Mouse (Mus musculus) thymus, adult 2 months (tissue): ENCODE measurements around the gene Aloxe3. TPM values are rescaled to one million over a fixed set of nuclear protein-coding genes. Genes with fewer than 3 reads are reported as not detected.

Source experiments
- DNase-seq: peaks from one replicate; pipeline ENCODE4 v3.0.0; 2021
- H3K27ac ChIP-seq: fragments of 200-500 bp; 2 replicates; pipeline ENCODE4 v1.5.1; 2012; ENCODE audit warnings: low read length, control low read depth; ENCODE audit not compliant: control insufficient read depth, insufficient read depth
- H3K27me3 ChIP-seq: fragments of 200-500 bp; 2 replicates; pipeline ENCODE4 v1.6.1; 2012; ENCODE audit warnings: mild to moderate bottlenecking, low read length, moderate library complexity, mixed read lengths; ENCODE audit not compliant: control insufficient read depth, insufficient read depth
- H3K36me3 ChIP-seq: fragments of 200-500 bp; 2 replicates; pipeline ENCODE4 v1.6.1; 2012; ENCODE audit warnings: mild to moderate bottlenecking, low read length, moderate library complexity; ENCODE audit not compliant: control insufficient read depth, insufficient read depth
- H3K4me1 ChIP-seq: fragments of 200-500 bp; replicated peaks from 2 replicates; pipeline ENCODE4 v1.6.1; 2012; ENCODE audit warnings: low read length; ENCODE audit not compliant: control insufficient read depth, insufficient read depth
- H3K4me3 ChIP-seq: fragments of 200-500 bp; 2 replicates; pipeline ENCODE4 v1.5.1; 2012; ENCODE audit warnings: mild to moderate bottlenecking, low read length, control low read depth, moderate library complexity; ENCODE audit not compliant: control insufficient read depth, insufficient read depth
- CTCF ChIP-seq: fragments of 200-500 bp; IDR thresholded peaks from 2 replicates; pipeline ENCODE4 v1.5.1; 2012; ENCODE audit warnings: mild to moderate bottlenecking, control low read depth, low read length, moderate library complexity, borderline replicate concordance; ENCODE audit not compliant: control insufficient read depth, poor library complexity, insufficient read depth; ENCODE audit errors: extremely low read depth
- POLR2A ChIP-seq: fragments of 200-500 bp; IDR thresholded peaks from 2 replicates; pipeline ENCODE4 v1.6.1; 2012; ENCODE audit warnings: mild to moderate bottlenecking, low read length, control low read depth, moderate library complexity; ENCODE audit not compliant: control insufficient read depth, poor library complexity, insufficient read depth; ENCODE audit errors: extremely low read depth
- WGBS: fragments of 180-500 bp; shearing (Covaris S2); methylation state at CpG from one replicate; pipeline ENCODE4 v1.1.7; 2018; 5-methylcytosine and 5-hydroxymethylcytosine counted together
- polyA plus RNA-seq: library from polyadenylated mRNA; depleted of rRNA; stranded (reverse); fragments of >200 nt; gene quantifications from 2 replicates; pipeline ENCODE4 v1.2.3, GENCODE M21; 2012

Aloxe3 gene
- polyA plus RNA-seq, 1 experiment: 2.0 TPM

DNA sequence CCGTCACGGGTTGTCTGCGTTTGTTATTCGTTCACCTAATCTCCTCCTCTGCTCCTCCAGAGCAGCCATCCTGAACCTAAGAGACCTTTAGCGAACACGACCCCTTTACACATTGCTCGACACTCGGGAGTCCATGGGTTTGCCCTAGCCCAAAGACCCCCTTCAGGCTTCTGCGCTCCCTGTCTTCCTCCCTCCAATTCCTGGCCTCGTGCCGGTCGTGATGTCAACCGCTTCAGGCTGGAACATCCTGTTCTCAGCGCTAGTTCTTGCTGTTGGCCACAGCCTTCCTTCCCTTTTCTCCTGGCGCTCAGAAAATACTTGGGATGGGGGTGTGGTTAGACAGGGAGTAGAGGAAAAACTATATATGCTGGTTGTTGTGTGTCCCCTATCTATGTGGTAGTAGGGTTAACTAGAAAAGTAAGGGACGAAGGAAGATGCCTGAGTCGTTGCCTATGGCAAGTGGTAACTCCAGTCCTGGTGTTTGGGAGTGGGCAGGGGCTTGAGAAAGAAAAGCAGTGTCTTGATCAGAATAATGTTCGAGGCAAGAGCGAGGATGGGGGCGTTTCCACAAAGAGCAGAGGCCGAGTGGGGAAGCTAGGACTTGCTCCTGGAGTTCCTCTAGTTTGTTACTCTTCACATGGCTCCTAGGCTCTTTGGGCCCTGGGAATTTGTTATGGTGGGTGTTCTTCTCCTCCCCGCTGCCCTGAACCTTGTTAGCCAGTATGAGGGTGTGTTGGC, 26.4 kb upstream of the Aloxe3 start:
- H3K27me3 ChIP-seq: no peaks in the 10 kb centered on the region
- H3K4me3 ChIP-seq: peak overlapping the region; percentile 51
- 1% methylated on average over 22 of the region's 22 CpGs for WGBS
- peaks cover 21% of the 10 kb centered on the region; the same call in 1 of the 2 replicates for H3K36me3 ChIP-seq
- DNase-seq: no peak
- TF ChIP-seq POLR2A: no peak
- no peak for TF ChIP-seq CTCF
- peaks cover 51% of the 10 kb centered on the region for H3K4me1 ChIP-seq
- H3K27ac ChIP-seq: peak overlapping the region; percentile 76

DNA sequence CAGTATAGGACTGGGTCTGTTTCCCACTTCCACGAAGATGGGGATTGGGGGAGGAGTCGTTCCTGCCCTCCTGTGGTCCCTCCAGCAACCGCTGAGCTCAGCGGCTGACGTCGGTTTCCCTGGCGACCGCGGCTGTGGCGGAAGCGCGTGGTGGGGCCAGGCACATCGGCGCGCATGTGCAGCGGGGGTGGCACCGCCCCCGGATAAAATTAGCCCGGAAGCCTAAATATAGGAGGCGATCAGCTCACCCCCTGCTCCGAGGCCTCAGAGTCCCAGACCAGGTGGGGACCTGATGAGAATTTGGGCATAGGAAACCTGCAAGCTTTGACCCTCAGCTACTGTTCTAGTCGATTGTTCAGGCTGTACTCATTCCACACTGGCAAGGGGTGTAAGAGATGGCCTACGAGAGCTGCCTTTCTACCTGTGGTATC, 25.8 kb upstream of the Aloxe3 start:
- Histone ChIP-seq H3K27ac (peak overlapping the region; percentile 76; the same call in 1 of the 2 replicates), H3K36me3 (peaks cover 25% of the 10 kb centered on the region; the same call in 1 of the 2 replicates), H3K4me3 (peak overlapping the region; percentile 22), H3K4me1 (peaks cover 50% of the 10 kb centered on the region), H3K27me3 (no peaks in the 10 kb centered on the region)
- peak; percentile 91 for DNase-seq
- 1% methylated on average over 23 of the region's 23 CpGs for WGBS
- TF ChIP-seq CTCF (peak; percentile 40; the same call in 1 of the 2 replicates), POLR2A (peak; percentile 51; the same call in 1 of the 2 replicates)

DNA sequence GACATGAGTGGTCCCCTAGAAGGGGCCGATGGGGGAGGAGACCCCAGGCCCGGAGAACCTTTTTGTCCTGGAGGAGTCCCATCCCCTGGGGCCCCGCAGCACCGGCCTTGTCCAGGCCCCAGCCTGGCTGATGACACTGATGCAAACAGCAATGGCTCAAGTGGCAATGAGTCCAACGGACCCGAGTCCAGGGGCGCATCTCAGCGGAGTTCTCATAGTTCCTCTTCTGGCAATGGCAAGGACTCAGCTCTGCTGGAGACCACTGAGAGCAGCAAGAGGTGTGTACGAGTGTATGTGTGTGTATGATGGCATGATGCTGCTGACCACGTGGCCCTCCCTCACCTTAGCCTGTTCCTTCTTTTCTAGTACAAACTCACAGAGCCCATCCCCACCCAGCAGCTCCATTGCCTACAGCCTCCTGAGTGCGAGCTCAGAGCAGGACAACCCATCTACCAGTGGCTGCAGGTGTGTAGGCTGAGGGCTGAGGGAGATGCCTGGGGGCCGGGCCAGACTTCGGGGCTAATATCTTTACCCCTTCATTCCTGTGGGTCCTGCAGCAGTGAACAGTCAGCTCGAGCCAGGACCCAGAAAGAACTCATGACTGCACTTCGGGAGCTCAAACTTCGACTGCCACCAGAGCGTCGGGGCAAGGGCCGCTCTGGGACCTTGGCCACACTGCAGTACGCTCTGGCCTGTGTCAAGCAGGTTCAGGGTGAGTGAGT, 24.9 kb upstream of the Aloxe3 start:
- no peak for DNase-seq
- TF ChIP-seq POLR2A (no peak), CTCF (no peak)
- Histone ChIP-seq H3K4me3 (no peak overlapping the region), H3K4me1 (peaks cover 44% of the 10 kb centered on the region), H3K27ac (no peak overlapping the region), H3K27me3 (no peaks in the 10 kb centered on the region), H3K36me3 (peaks cover 34% of the 10 kb centered on the region)
- WGBS: 81% methylated on average over 20 of the region's 20 CpGs

DNA sequence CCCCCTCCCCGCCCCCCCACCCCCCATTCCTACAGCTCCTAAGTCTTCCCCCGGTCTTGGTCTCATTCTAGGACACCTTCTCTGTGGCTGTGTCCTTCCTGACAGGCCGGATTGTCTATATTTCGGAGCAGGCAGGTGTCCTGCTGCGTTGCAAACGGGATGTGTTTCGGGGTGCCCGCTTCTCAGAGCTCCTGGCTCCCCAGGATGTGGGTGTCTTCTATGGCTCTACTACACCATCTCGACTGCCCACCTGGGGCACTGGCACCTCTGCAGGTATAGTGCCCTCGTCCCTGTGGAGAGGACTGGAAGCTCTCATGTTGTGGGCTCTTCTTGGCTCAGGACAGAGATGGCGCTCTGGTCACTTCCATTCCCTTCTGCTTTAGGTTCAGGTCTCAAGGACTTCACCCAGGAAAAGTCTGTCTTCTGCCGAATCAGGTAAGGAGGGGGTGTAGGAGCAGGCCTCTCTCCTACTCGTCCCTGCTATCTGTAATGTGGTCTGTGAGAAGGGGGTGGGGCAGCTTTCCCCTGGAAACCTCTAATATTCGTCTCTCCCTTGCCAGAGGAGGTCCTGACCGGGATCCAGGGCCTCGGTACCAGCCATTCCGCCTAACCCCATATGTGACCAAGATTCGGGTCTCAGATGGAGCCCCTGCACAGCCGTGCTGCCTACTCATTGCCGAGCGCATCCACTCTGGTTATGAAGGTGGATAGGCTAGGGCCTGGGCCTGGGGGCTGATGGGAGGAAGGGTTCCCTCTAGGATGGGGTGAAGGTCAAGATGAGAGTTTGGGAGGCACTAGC, 23.9 kb upstream of the Aloxe3 start:
- DNase-seq: no peak
- no peaks in the 10 kb centered on the region for H3K27me3 ChIP-seq
- peaks cover 37% of the 10 kb centered on the region for H3K4me1 ChIP-seq
- no peak overlapping the region for H3K27ac ChIP-seq
- H3K4me3 ChIP-seq: no peak overlapping the region
- H3K36me3 ChIP-seq: peaks cover 41% of the 10 kb centered on the region
- WGBS: 95% methylated on average over 21 of the region's 21 CpGs
- no peak for TF ChIP-seq POLR2A
- no peak for TF ChIP-seq CTCF

DNA sequence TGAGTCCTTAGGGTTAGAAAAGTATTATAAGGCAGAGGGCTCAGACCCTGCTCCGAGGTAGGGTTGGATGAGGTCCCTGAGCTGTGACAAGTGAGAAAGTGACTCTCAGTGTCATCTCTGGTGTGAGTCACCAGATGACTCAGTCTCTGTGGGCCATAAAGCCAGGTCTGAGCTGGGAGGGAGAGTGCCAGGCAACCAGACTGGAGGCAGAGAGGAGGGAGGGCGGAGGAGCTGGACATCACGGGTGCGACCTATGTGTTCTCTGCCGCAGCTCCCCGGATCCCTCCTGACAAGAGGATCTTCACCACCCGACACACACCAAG, 23.3 kb upstream of the Aloxe3 start:
- H3K36me3 ChIP-seq: peaks cover 46% of the 10 kb centered on the region
- WGBS: 98% methylated on average over 7 of the region's 7 CpGs
- DNase-seq: no peak
- TF ChIP-seq CTCF (no peak), POLR2A (no peak)
- no peak overlapping the region for H3K4me3 ChIP-seq
- H3K27me3 ChIP-seq: no peaks in the 10 kb centered on the region
- peaks cover 31% of the 10 kb centered on the region for H3K4me1 ChIP-seq
- no peak overlapping the region for H3K27ac ChIP-seq

DNA sequence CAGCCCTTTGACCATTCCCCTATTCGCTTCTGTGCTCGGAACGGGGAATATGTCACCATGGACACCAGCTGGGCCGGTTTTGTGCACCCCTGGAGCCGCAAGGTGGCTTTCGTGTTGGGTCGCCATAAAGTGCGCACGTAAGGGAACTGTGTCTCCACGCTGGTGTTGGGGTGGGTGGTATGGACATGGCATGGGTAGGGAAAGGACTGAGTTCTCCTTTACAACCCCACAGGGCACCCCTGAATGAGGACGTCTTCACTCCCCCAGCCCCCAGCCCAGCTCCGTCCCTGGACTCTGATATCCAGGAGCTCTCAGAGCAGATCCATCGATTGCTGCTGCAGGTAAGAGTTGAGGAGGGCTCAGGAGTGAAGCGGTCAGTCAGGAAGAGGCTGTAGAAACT, 22.6 kb upstream of the Aloxe3 start:
- peaks cover 54% of the 10 kb centered on the region for H3K36me3 ChIP-seq
- H3K4me1 ChIP-seq: peaks cover 25% of the 10 kb centered on the region
- no peaks in the 10 kb centered on the region for H3K27me3 ChIP-seq
- no peak overlapping the region for H3K27ac ChIP-seq
- no peak overlapping the region for H3K4me3 ChIP-seq
- no peak for DNase-seq
- no peak for TF ChIP-seq POLR2A
- TF ChIP-seq CTCF: no peak
- WGBS: 98% methylated on average over 14 of the region's 14 CpGs
